Mouse (Mus musculus) left cerebral cortex, postnatal 4 days (tissue): ENCODE results near the gene Rtp4. TPM values are rescaled to one million over a fixed set of nuclear protein-coding genes. Genes with fewer than 3 reads are reported as not detected.

Experiments
- total RNA-seq, 2 experiments: library from RNA; stranded (reverse); gene quantifications; 2 replicates each; pipeline ENCODE4 v1.2.3; 2021

Rtp4 gene
- total RNA-seq, 2 experiments from 2014 or later = 0.93 to 1.1 TPM

Other genes with a start within 250 kb of the Rtp4 start
- gene Rtp1, start 91.2 kb upstream of the Rtp4 start, total RNA-seq = under 1 TPM in 1 of 2 experiments, not detected in 1; 0.18 TPM
- 10 to 100 TPM; 41.3 to 44.9 TPM for gene Masp1, start 524 bp downstream of the Rtp4 start, total RNA-seq